Mouse (Mus musculus) MEL (cell line): ENCODE data around the gene Med12l. TPM values are rescaled to one million over a fixed set of nuclear protein-coding genes. Genes with fewer than 3 reads are reported as not detected.

Experiments used
- DNase-seq: peaks from one replicate; pipeline ENCODE4 v3.0.0; 2011; ENCODE audit warnings: low read depth, low spot score
- H3K27ac ChIP-seq: 2 replicates; pipeline ENCODE4 v1.5.1; 2012; ENCODE audit warnings: low read depth, mild to moderate bottlenecking, control low read depth, low read length, moderate library complexity; ENCODE audit not compliant: control insufficient read depth
- H3K27me3 ChIP-seq, 2 experiments: fragments of 150-350 bp in 1 of 2; sonication (generic) in 1 of 2; 2 replicates each; pipeline ENCODE4 v1.6.1; 2012; ENCODE audit warnings: low read length in 2 of 2, mild to moderate bottlenecking in 2 of 2, improper control_type of control experiment in 1 of 2, moderate library complexity in 1 of 2; ENCODE audit not compliant: insufficient read depth in 2 of 2, control insufficient read depth in 1 of 2
- H3K36me3 ChIP-seq, 2 experiments: 2 replicates each; pipeline ENCODE4 v1.6.1; 2012 to 2014; ENCODE audit warnings: low read length in 2 of 2, improper control_type of control experiment in 1 of 2, inconsistent platforms in 1 of 2, mild to moderate bottlenecking in 1 of 2; ENCODE audit not compliant: insufficient read depth in 2 of 2, control insufficient read depth in 1 of 2
- H3K4me1 ChIP-seq, 2 experiments: fragments of 150-350 bp in 1 of 2; sonication (generic) in 1 of 2; 2 replicates each; pipeline ENCODE4 v1.6.1; 2012; ENCODE audit warnings: low read length in 2 of 2, improper control_type of control experiment in 1 of 2, mild to moderate bottlenecking in 1 of 2; ENCODE audit not compliant: insufficient read depth in 2 of 2, control insufficient read depth in 1 of 2
- H3K4me3 ChIP-seq, 2 experiments: fragments of 150-350 bp in 1 of 2; sonication (generic) in 1 of 2; 2 replicates each; pipeline ENCODE4 v1.5.1; 2012; ENCODE audit warnings: low read depth in 2 of 2, low read length in 2 of 2, mild to moderate bottlenecking in 2 of 2, moderate library complexity in 2 of 2, control low read depth in 1 of 2, improper control_type of control experiment in 1 of 2; ENCODE audit not compliant: control insufficient read depth in 1 of 2, insufficient read depth in 1 of 2
- H3K79me2 ChIP-seq: 2 replicates; pipeline ENCODE4 v1.6.1; 2012; ENCODE audit warnings: mild to moderate bottlenecking, low read length, moderate library complexity; ENCODE audit not compliant: control insufficient read depth, poor library complexity, insufficient read depth
- H3K9ac ChIP-seq: 2 replicates; pipeline ENCODE4 v1.6.1; 2012; ENCODE audit warnings: low read depth, mild to moderate bottlenecking, control low read depth, low read length, moderate library complexity; ENCODE audit not compliant: control insufficient read depth, poor library complexity, severe bottlenecking
- H3K9me3 ChIP-seq: fragments of 150-350 bp; sonication (generic); replicated peaks from 2 replicates; pipeline ENCODE4 v1.6.1; 2012; ENCODE audit warnings: mild to moderate bottlenecking, low read length, improper control_type of control experiment, moderate library complexity; ENCODE audit not compliant: insufficient read depth
- BHLHE40 ChIP-seq: IDR thresholded peaks from 2 replicates; pipeline ENCODE4 v1.6.1; 2012; ENCODE audit warnings: low read depth, mild to moderate bottlenecking, inconsistent platforms, low read length, improper control_type of control experiment, borderline replicate concordance
- E2F4 ChIP-seq: IDR thresholded peaks from 2 replicates; pipeline ENCODE4 v1.6.1; 2011; ENCODE audit warnings: low read depth, low read length, improper control_type of control experiment, borderline replicate concordance
- ETS1 ChIP-seq: IDR thresholded peaks from 2 replicates; pipeline ENCODE4 v1.6.1; 2012; ENCODE audit warnings: low read depth, mild to moderate bottlenecking, inconsistent platforms, low read length, improper control_type of control experiment, moderate library complexity
- GABPA ChIP-seq: IDR thresholded peaks from 2 replicates; pipeline ENCODE4 v1.6.1; 2012; ENCODE audit warnings: low read depth, mild to moderate bottlenecking, inconsistent platforms, low read length, improper control_type of control experiment, moderate library complexity
- KAT2A ChIP-seq: conservative IDR thresholded peaks from 2 replicates; pipeline ENCODE4 v1.6.1; 2012; ENCODE audit warnings: low read depth, low read length, improper control_type of control experiment, inconsistent platforms
- MAX ChIP-seq: IDR thresholded peaks from 2 replicates; pipeline ENCODE4 v1.6.1; 2011; ENCODE audit warnings: low read length, improper control_type of control experiment
- MEF2A ChIP-seq: IDR thresholded peaks from 2 replicates; pipeline ENCODE4 v1.6.1; 2014; ENCODE audit warnings: low read depth, mild to moderate bottlenecking, inconsistent platforms, low read length, improper control_type of control experiment; ENCODE audit not compliant: poor library complexity, insufficient replicate concordance, severe bottlenecking; ENCODE audit errors: extremely low read depth
- MYB ChIP-seq: IDR thresholded peaks from 2 replicates; pipeline ENCODE4 v1.6.1; 2011; ENCODE audit warnings: mild to moderate bottlenecking, low read depth, low read length, improper control_type of control experiment
- MYC ChIP-seq: IDR thresholded peaks from 2 replicates; pipeline ENCODE4 v1.6.1; 2011; ENCODE audit warnings: low read depth, mild to moderate bottlenecking, low read length, improper control_type of control experiment, moderate library complexity
- NELFE ChIP-seq: IDR thresholded peaks from 2 replicates; pipeline ENCODE4 v1.6.1; 2011; ENCODE audit warnings: low read depth, low read length, improper control_type of control experiment
- NRF1 ChIP-seq: IDR thresholded peaks from 2 replicates; pipeline ENCODE4 v1.6.1; 2014; ENCODE audit warnings: low read depth, mild to moderate bottlenecking, inconsistent platforms, low read length, improper control_type of control experiment, moderate library complexity; ENCODE audit not compliant: poor library complexity, insufficient read depth, severe bottlenecking
- POLR2A ChIP-seq, 2 experiments: IDR thresholded peaks; 2 replicates each; pipeline ENCODE4 v1.6.1; 2011 to 2012; ENCODE audit warnings: low read length in 2 of 2, mild to moderate bottlenecking in 2 of 2, control low read depth in 1 of 2, improper control_type of control experiment in 1 of 2, low read depth in 1 of 2, moderate library complexity in 1 of 2; ENCODE audit not compliant: control insufficient read depth in 1 of 2, insufficient read depth in 1 of 2, poor library complexity in 1 of 2
- POLR2AphosphoS2 ChIP-seq: IDR thresholded peaks from 2 replicates; pipeline ENCODE4 v1.6.1; 2011; ENCODE audit warnings: low read length, improper control_type of control experiment
- POLR2AphosphoS5 ChIP-seq: IDR thresholded peaks from 2 replicates; pipeline ENCODE4 v1.6.1; 2012; ENCODE audit warnings: low read depth, borderline replicate concordance, mild to moderate bottlenecking, inconsistent platforms, low read length, moderate library complexity, mixed read lengths
- RCOR1 ChIP-seq: IDR thresholded peaks from 2 replicates; pipeline ENCODE4 v1.6.1; 2012; ENCODE audit warnings: low read depth, mild to moderate bottlenecking, inconsistent platforms, low read length, improper control_type of control experiment
- SIN3A ChIP-seq: IDR thresholded peaks from 2 replicates; pipeline ENCODE4 v1.6.1; 2012; ENCODE audit warnings: low read length, improper control_type of control experiment, inconsistent platforms
- SMC3 ChIP-seq: IDR thresholded peaks from 2 replicates; pipeline ENCODE4 v1.6.1; 2011; ENCODE audit warnings: low read depth, low read length, improper control_type of control experiment
- USF2 ChIP-seq, 2 experiments: IDR thresholded peaks; 2 replicates each; pipeline ENCODE4 v1.6.1; 2011 to 2012; ENCODE audit warnings: improper control_type of control experiment in 2 of 2, low read length in 2 of 2, borderline replicate concordance in 1 of 2, inconsistent platforms in 1 of 2, low read depth in 1 of 2, mild to moderate bottlenecking in 1 of 2; ENCODE audit not compliant: insufficient read depth in 1 of 2
- ZC3H11A ChIP-seq: IDR thresholded peaks from 2 replicates; pipeline ENCODE4 v1.6.1; 2012; ENCODE audit warnings: low read depth, mild to moderate bottlenecking, inconsistent platforms, low read length, improper control_type of control experiment
- ZMIZ1 ChIP-seq: IDR thresholded peaks from 2 replicates; pipeline ENCODE4 v1.6.1; 2012; ENCODE audit warnings: low read depth, mild to moderate bottlenecking, inconsistent platforms, low read length, improper control_type of control experiment, moderate library complexity
- polyA plus RNA-seq, 2 experiments: library from polyadenylated mRNA; stranded (reverse) in 1 of 2; unstranded in 1 of 2; fragments of >175 nt in 1 of 2; fragments of >200 nt in 1 of 2; gene quantifications; 2 replicates each; pipeline versions ENCODE4 v1.2.1 to v1.2.4; 2012; ENCODE audit warnings: low replicate concordance in 2 of 2, low read depth in 1 of 2; ENCODE audit not compliant: insufficient read length in 2 of 2, insufficient read depth in 1 of 2, missing spikeins in 1 of 2
- total RNA-seq: library from RNA; depleted of rRNA; stranded (reverse); fragments of 300-350 nt; gene quantifications from 2 replicates; pipeline ENCODE4 v1.2.3, GENCODE M21; 2012

The Med12l gene
- total and polyA plus RNA-seq, 3 experiments = 0.03 TPM; not detected in 2

DNA sequence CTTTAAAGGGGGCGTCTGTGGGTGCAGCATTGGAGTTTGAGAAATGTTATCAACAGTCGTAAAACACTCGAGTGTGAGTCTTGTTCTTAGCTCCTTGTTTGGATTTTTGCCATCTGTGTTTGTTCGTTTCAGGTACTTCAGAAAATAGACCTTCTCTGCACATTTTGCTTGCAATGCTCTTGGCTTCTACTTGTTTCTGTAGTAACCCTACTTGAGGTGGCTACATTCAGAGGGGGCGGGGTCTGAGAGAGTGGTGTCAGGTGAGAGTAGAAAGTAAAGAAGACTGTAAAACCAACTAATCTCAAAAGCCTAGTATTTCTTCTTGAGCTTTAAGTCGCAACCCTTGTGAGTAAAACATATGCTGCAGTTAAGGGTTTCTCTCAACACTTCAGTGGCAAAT lies 23.1 kb downstream of the Med12l start:
- Histone ChIP-seq H3K36me3 (no peaks in the 10 kb centered on the region), H3K9ac (no peak overlapping the region), H3K4me3 (no peak overlapping the region), H3K4me1 (no peaks in the 10 kb centered on the region), H3K27me3 (peaks cover 0 to 2% of the 10 kb centered on the region in 2 experiments; a peak in 2 of 4 replicates), H3K9me3 (no peaks in the 10 kb centered on the region), H3K27ac (no peak overlapping the region), H3K79me2 (no peaks in the 10 kb centered on the region)
- TF ChIP-seq MAX (no peak), POLR2A (IDR thresholded peaks at IDR 0.05; ENCODE audit: control insufficient read depth in 1 of 2, insufficient read depth in 1 of 2, low read depth in 1 of 2, low read length in 2 of 2, poor library complexity in 1 of 2) (no peak), KAT2A (no peak), NRF1 (no peak), MYB (no peak), ETS1 (no peak), ZMIZ1 (no peak), SMC3 (no peak), ZC3H11A (no peak), POLR2AphosphoS5 (no peak), POLR2AphosphoS2 (no peak), USF2 (IDR thresholded peaks at IDR 0.05; ENCODE audit: borderline replicate concordance in 1 of 2, insufficient read depth in 1 of 2, low read depth in 1 of 2, low read length in 2 of 2) (no peak)
- no peak for DNase-seq

DNA sequence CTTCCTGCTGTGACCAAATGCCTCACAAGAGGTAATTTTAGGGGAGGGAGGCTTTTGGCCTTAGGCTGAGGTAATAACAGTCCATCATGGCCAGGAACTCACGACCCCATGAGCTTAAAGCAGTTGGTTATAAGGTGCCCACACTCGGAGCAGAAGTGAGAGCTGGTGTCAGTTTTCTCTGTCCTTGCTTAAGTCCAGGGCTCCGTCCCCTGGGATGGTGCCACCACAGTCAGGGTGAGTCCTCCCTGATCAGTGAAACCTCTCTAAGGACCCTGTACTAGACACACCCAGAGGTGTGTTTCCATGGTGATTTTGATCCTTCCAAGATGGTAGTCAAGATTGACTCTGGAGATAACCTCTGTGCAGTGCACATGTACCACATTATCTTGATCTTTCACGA lies 25.4 kb downstream of the Med12l start:
- DNase-seq = no peak
- TF ChIP-seq POLR2A (IDR thresholded peaks at IDR 0.05; ENCODE audit: control insufficient read depth in 1 of 2, insufficient read depth in 1 of 2, low read depth in 1 of 2, low read length in 2 of 2, poor library complexity in 1 of 2) (no peak), NRF1 (no peak), SMC3 (no peak), ETS1 (no peak), NELFE (no peak), GABPA (no peak), MAX (no peak), MYC (no peak), RCOR1 (no peak), E2F4 (no peak), MEF2A (no peak), SIN3A (no peak), BHLHE40 (no peak)
- H3K27ac ChIP-seq = no peak overlapping the region
- H3K4me1 ChIP-seq = no peaks in the 10 kb centered on the region
- H3K9ac ChIP-seq = no peak overlapping the region
- no peaks in the 10 kb centered on the region for H3K9me3 ChIP-seq
- no peak overlapping the region for H3K4me3 ChIP-seq
- no peaks in the 10 kb centered on the region for H3K79me2 ChIP-seq
- H3K36me3 ChIP-seq = no peaks in the 10 kb centered on the region
- no peaks in the 10 kb centered on the region; a peak in 1 of 4 replicates for H3K27me3 ChIP-seq
